Mouse (Mus musculus) stomach, postnatal 0 days (tissue): ENCODE data around the gene Trmt11.

ENCODE experiments used
- CTCF ChIP-seq: IDR thresholded peaks from 2 replicates; pipeline ENCODE4 v1.5.1; 2016; ENCODE audit warnings: antibody characterized with exemption, low read depth, mild to moderate bottlenecking, moderate library complexity
- EP300 ChIP-seq: optimal IDR thresholded peaks from 2 replicates; pipeline ENCODE3; 2016; ENCODE audit warnings: antibody characterized with exemption

DNA sequence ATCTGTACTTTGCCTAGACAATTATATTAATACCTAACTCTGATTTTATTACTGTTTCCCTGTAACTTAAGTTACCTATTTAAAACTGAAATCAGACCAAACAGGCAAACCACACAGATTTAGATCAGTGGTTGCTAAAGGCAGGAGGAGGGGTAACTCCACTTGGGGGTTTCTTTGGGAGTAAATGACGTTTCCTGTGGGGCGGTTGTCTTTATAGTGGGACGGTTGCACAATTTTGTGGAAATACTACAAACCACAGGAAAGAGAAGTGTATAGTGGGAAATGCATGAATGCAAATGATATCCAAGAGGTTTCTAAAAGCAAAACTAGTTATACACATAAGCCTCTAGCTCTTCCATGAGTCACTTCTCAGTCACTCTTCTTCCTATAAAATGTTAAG is 50.6 kb downstream of the Trmt11 start:
- TF ChIP-seq EP300: no peak
- no peak for TF ChIP-seq CTCF
